Mouse (Mus musculus) liver, embryonic 14.5 days (tissue): ENCODE data around the gene Prss45.
A peak's percentile ranks its signal among the peaks of the same experiment; 100 is the strongest.

Experiments
- CTCF ChIP-seq: IDR thresholded peaks from 2 replicates; pipeline ENCODE4 v1.5.1; 2016; ENCODE audit warnings: antibody characterized with exemption, low read depth, control low read depth
- EP300 ChIP-seq: IDR thresholded peaks from 2 replicates; pipeline ENCODE4 v1.6.1; 2016; ENCODE audit warnings: antibody characterized with exemption, low read depth

DNA sequence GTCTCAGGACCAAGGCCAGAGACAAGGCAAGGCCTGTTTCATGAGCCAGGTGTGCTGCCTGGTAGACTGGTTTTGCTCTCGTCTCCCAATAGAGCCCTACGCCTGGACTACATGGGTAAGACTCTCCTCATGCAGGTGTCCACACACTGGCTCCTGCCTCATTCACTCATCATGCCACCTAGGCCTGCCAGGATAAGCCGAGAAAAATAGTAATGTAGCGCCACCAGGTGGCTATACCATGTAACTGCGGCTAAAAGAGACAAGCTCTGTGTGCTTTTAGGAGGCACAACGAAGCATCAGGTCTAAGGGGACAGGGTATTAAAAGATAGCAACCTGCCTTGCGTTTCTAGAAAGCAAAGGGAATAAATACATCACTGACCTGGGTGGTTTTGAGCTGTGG is 36.6 kb downstream of the Prss45 start:
- TF ChIP-seq CTCF (peak; percentile 88), EP300 (no peak)
